Mouse (Mus musculus) liver, adult 2 months (tissue): ENCODE measurements at regions not wholly inside any gene's neighbourhood (a gene's known extent, or its start where the extent isn't known, plus 50 kb on each side); places are given as distances from the start of the nearest gene placed in this dataset.

Experiments
- CTCF ChIP-seq: fragments of 200-500 bp; IDR thresholded peaks from 2 replicates; pipeline ENCODE4 v1.5.1; 2011; ENCODE audit warnings: low read depth, low read length, control low read depth
- POLR2A ChIP-seq: fragments of 200-500 bp; IDR thresholded peaks from 2 replicates; pipeline ENCODE4 v1.6.1; 2011; ENCODE audit warnings: low read length, control low read depth; ENCODE audit not compliant: insufficient read depth; ENCODE audit errors: extremely low read depth

- TF ChIP-seq POLR2A (no peak), CTCF (no peak)
Measured at GRCm38 (mm10) chr10:125752506-125753218, 213.3 kb upstream of the Lrig3 start.
